Mouse (Mus musculus) ES-Bruce4 (cell line): ENCODE measurements around the gene Nms.

ENCODE experiments used
- CTCF ChIP-seq: IDR thresholded peaks from one replicate; pipeline ENCODE4 v1.8.1; 2011; ENCODE audit warnings: low read depth, low read length
- EP300 ChIP-seq: IDR thresholded peaks from 2 replicates; pipeline ENCODE4 v1.6.1; 2011; ENCODE audit warnings: low read depth, low read length; ENCODE audit not compliant: insufficient read depth
- POLR2A ChIP-seq: IDR thresholded peaks from one replicate; pipeline ENCODE4 v1.8.1; 2011; ENCODE audit warnings: low read length; ENCODE audit not compliant: insufficient read depth

GRCm38 (mm10) chr1:38987865-38988211, 48.9 kb downstream of the Nms start:
- TF ChIP-seq POLR2A (no peak), EP300 (no peak), CTCF (no peak)
